Mouse (Mus musculus) hematopoietic multipotent progenitor cell, adult 10-12 weeks (in vitro differentiated cells): ENCODE measurements around the gene Edaradd. TPM values are rescaled to one million over a fixed set of nuclear protein-coding genes. Genes with fewer than 3 reads are reported as not detected.

Experiments
- polyA plus RNA-seq: library from polyadenylated mRNA; stranded (reverse); fragments of >175 nt; gene quantifications from 2 replicates; pipeline ENCODE4 v1.2.3, GENCODE M21; 2012; ENCODE audit warnings: low replicate concordance

Gene Edaradd
- 1.4 and 3.3 TPM in 2 replicates for polyA plus RNA-seq

DNA sequence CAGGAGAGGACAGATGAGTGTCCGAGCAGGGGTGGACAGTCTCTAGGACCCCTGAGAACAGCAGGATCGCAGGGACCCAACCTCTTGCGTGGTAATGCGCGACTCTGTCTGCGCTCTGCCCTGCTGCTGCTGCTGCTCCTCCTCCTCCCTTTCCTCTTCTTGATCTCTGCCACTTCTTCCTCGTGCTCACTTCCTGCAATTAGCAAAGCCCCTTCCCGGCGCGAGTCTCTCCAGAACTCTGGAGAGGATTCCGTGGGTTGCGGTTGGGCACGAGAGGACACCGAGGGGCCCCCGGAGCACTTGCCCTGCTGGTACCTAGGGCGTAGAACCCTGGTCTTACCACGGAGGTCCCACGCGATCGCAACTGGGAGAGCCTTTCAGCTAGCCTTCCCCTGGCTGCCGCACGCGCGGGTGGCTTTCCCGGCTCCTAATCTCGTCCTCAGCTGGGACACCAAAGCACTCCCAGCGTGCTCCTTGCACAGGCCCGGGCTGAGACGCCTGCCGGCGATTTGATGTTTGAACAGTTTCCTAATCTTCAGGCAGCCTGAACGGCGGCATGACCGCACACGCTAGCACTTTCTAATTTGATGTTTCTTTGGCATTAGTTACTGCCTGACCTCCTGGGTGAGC lies at the start of gene Edaradd:
TSS of gene Edaradd (minus strand) at position 484 of the 630 bp plus-strand sequence.

DNA sequence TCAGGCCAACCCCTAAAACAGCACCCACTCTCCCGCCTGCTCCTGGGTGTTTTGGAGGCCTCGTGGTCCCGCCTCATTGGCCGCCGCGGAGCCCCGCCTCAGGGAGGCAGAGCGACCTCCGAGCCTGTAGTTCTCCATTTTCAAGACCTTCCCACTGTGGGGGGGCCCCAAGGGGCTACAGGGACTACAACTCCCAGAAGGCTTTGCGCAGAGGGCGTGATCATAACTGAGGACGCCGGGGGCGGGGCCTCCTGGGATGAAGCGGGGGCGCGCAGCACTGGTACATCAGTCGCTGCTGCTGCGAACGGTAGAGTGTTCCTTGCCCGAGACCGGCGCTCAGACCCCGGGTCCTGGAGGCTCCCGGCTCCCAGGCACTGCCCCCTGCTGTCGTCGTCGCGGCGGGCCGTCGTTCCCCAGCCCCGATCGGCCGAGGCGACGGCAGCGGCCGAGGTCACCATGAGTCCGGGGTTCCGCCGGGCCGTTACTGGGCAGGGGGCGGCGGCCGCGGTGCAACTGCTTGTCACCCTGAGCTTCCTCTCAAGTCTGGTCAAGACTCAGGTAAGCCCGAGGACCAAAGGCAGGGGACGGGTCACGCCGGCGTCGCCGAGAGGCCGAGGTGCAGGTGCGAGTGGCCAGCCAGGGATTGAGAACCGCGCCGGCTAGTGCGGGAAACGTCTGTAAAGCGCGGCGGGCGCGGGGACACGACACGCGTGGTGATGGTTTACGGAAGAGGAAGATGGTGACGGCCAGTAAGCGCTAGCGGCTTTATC lies 45.6 kb upstream of the Edaradd start, which contains the start of gene Ero1lb:
TSS of gene Ero1lb (plus strand) at position 254 of the 770 bp plus-strand sequence.

DNA sequence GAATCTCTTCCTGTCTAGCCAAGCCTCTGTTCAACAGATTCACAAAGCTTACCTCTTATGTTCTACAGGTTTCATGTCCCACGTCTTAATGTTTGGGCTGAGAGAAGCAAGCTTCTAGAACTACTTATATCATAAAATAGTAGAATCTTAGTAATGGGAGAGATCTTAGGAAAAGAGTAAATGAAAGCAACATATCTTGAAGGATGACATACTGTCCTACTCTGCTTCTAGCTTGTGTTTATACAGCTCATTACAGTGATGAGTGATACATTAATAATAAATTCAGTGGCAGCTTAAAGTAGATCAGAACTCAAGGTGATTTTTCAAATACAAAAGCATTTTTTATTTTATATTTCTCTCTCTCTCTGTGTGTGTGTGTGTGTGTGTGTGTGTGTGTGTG lies 55.4 kb downstream of the Edaradd start, which contains the start of gene Lgals8:
TSS of gene Lgals8 (minus strand) at position 101 of the 400 bp plus-strand sequence.

Other genes starting within 250 kb of the Edaradd start
- gene Actn2, start 179.7 kb downstream of the Edaradd start, polyA plus RNA-seq, result 0.77 and 2.9 TPM in 2 replicates
- gene Heatr1, start 125.4 kb downstream of the Edaradd start, polyA plus RNA-seq, result 4.7 and 41.5 TPM in 2 replicates
- gene Lgals8, start 55.5 kb downstream of the Edaradd start, polyA plus RNA-seq, result 6.4 and 8.8 TPM in 2 replicates
- gene Ero1lb, start 45.4 kb upstream of the Edaradd start, polyA plus RNA-seq, result 25.8 and 38.6 TPM in 2 replicates